Mouse (Mus musculus) limb, embryonic 11.5 days (tissue): Measurements from ENCODE around the gene Gp6. TPM values are rescaled to one million over a fixed set of nuclear protein-coding genes. Genes with fewer than 3 reads are reported as not detected.

Experiments
- microRNA-seq: library from miRNA; unstranded; fragments of <30 nt; microRNA quantifications from one replicate; pipeline ENCODE4, GENCODE M21; 2016
- polyA plus RNA-seq: library from polyadenylated mRNA; unstranded; fragments of >200 nt; fragmentation: Nextera tagmentation; extraction: Ambion mirVana; gene quantifications from 2 replicates; pipeline ENCODE4 v1.2.1, GENCODE M21; 2014

Gene Gp6
- polyA plus RNA-seq, 1 experiment from 2014 or later: 0.23 TPM

Small RNA genes lying within 50 kb of the gene (microRNA-seq; reads per million reads assigned to microRNA genes)
- gene Gm24605: not detected
- gene Gm24752: not detected
- not detected for gene Gm25349

Other genes starting within 250 kb of the Gp6 start
- gene Leng9, start 247.4 kb downstream of the Gp6 start, polyA plus RNA-seq: 1.0 and 1.2 TPM in 2 replicates
- gene Cdc42ep5, start 232.9 kb downstream of the Gp6 start, polyA plus RNA-seq: 29.4 and 35.1 TPM in 2 replicates
- not detected in 2 replicates for gene Lilra5, start 160.0 kb downstream of the Gp6 start, polyA plus RNA-seq
- gene Ncr1, start 60.0 kb downstream of the Gp6 start, polyA plus RNA-seq: not detected in 2 replicates
- gene Rdh13, start 47.9 kb upstream of the Gp6 start, polyA plus RNA-seq: 29.8 and 30.0 TPM in 2 replicates
- 3.4 and 6.7 TPM in 2 replicates for gene Eps8l1, start 62.9 kb upstream of the Gp6 start, polyA plus RNA-seq
- 40.9 and 46.0 TPM in 2 replicates for gene Ppp1r12c, start 103.9 kb upstream of the Gp6 start, polyA plus RNA-seq
- 59.4 and 64.7 TPM in 2 replicates for gene Tnnt1, start 118.6 kb upstream of the Gp6 start, polyA plus RNA-seq
- 3.2 and 5.3 TPM in 2 replicates for gene Tnni3, start 126.5 kb upstream of the Gp6 start, polyA plus RNA-seq
- gene Dnaaf3, start 134.7 kb upstream of the Gp6 start, polyA plus RNA-seq: 1.9 and 2.4 TPM in 2 replicates
- gene Syt5, start 149.8 kb upstream of the Gp6 start, polyA plus RNA-seq: 4.1 and 4.2 TPM in 2 replicates
- not detected in 2 replicates for gene Ptprh, start 206.3 kb upstream of the Gp6 start, polyA plus RNA-seq
- gene Tmem86b, start 233.7 kb upstream of the Gp6 start, polyA plus RNA-seq: 1.1 and 2.5 TPM in 2 replicates